Mouse (Mus musculus): ENCODE measurements around the gene Vmn1r126.
"Not testable (repeated sequence)": the region's sequence is repeated elsewhere in the genome, so short reads cannot be mapped to it uniquely, and the experiment has no call there.

Vmn1r126 gene

GRCm38 (mm10) chr7:21301367-21301766, at the start of gene Vmn1r126:
Gene Vmn1r126, minus strand, starts transcription at chr7:21301467.
- DNase-seq (ENCODE audit: low read depth) = not testable (repeated sequence)

GRCm38 (mm10) chr7:21349073-21349472, 47.8 kb upstream of the Vmn1r126 start, which contains the start of gene Vmn1r128:
Gene Vmn1r128, plus strand, starts transcription at chr7:21349373.
- not testable (repeated sequence) for DNase-seq (ENCODE audit: low read depth)

- DNase-seq (ENCODE audit: low read depth) = not testable (repeated sequence)
These were observed 18.5 kb upstream of the Vmn1r126 start, which contains the start of gene Vmn1r127 for GRCm38 (mm10) chr7:21319761-21320160. Gene Vmn1r127, minus strand, starts transcription at chr7:21319861.

- DNase-seq (ENCODE audit: low read depth) = not testable (repeated sequence)
These were observed 29.4 kb downstream of the Vmn1r126 start, which contains the start of gene Vmn1r125 for GRCm38 (mm10) chr7:21271879-21272278. Gene Vmn1r125, plus strand, starts transcription at chr7:21272179.

- DNase-seq (ENCODE audit: low read depth) = not testable (repeated sequence)
These were observed 40.8 kb downstream of the Vmn1r126 start, which contains the start of gene Vmn1r124 for GRCm38 (mm10) chr7:21260517-21260916. Gene Vmn1r124, minus strand, starts transcription at chr7:21260617.
